Mouse (Mus musculus) MEL (cell line): Measurements from ENCODE around the gene Edem2.

Source experiments
- CTCF ChIP-seq, 3 experiments: IDR thresholded peaks in 2 of 3; conservative IDR thresholded peaks in 1 of 3; 2 replicates each; pipeline ENCODE4 v1.5.1; 2011 to 2012; ENCODE audit warnings: low read length in 3 of 3, low read depth in 2 of 3, mild to moderate bottlenecking in 2 of 3, improper control_type of control experiment in 1 of 3, inconsistent platforms in 1 of 3, mixed read lengths in 1 of 3, moderate library complexity in 1 of 3; ENCODE audit not compliant: control insufficient read depth in 1 of 3, insufficient read depth in 1 of 3, poor library complexity in 1 of 3, severe bottlenecking in 1 of 3
- POLR2A ChIP-seq, 2 experiments: IDR thresholded peaks; 2 replicates each; pipeline ENCODE4 v1.6.1; 2011 to 2012; ENCODE audit warnings: low read length in 2 of 2, mild to moderate bottlenecking in 2 of 2, control low read depth in 1 of 2, improper control_type of control experiment in 1 of 2, low read depth in 1 of 2, moderate library complexity in 1 of 2; ENCODE audit not compliant: control insufficient read depth in 1 of 2, insufficient read depth in 1 of 2, poor library complexity in 1 of 2

- TF ChIP-seq CTCF (IDR thresholded peaks at IDR 0.05 in 2 of 3, conservative IDR thresholded peaks at IDR 0.05 in 1 of 3; ENCODE audit: control insufficient read depth in 1 of 3, insufficient read depth in 1 of 3, low read depth in 2 of 3, low read length in 3 of 3, poor library complexity in 1 of 3, severe bottlenecking in 1 of 3) (peak; percentile 91 to 98 (median 95)), POLR2A (IDR thresholded peaks at IDR 0.05; ENCODE audit: control insufficient read depth in 1 of 2, insufficient read depth in 1 of 2, low read depth in 1 of 2, low read length in 2 of 2, poor library complexity in 1 of 2) (no peak)
Measured at GRCm38 (mm10) chr2:155696091-155696558, 33.1 kb downstream of the Edem2 start.
